Mouse (Mus musculus): ENCODE measurements around the gene Haspin.

- TF ChIP-seq POLR2A (IDR thresholded peaks at IDR 0.05; ENCODE audit: low read depth, low read length), result no peak
- no peak for TF ChIP-seq CTCF (IDR thresholded peaks at IDR 0.05; ENCODE audit: borderline replicate concordance, insufficient read depth, low read length)
Measured at GRCm38 (mm10) chr11:73132999-73133398, 5.1 kb downstream of the Haspin start.

Data from embryonic fibroblast, embryonic 13.5 days (primary cell).